Comparison of ENCODE assay signal across 12 mouse cellular contexts in genomic region chr14:118691910-118692309, GRCm38 (mm10). TPM values are rescaled to one million over a fixed set of nuclear protein-coding genes. Genes with fewer than 3 reads are reported as not detected.
DNase-seq lines count a peak whose midpoint lies in the region; ATAC-seq and TF ChIP-seq lines count a peak whose summit lies in the region.
"Had no signal": no experiment of that assay in that cellular context is flagged by ENCODE, and none has a peak within 500 bp of the region (broad histone marks: within the 10 kb centered on the region; RNA-seq: fewer than 3 reads in every experiment).

No protein-coding gene starts in this region.

- H3K36me3 ChIP-seq in stomach, embryonic 16.5 days (ENCODE audit: control insufficient read depth, insufficient read depth, low read length): no peaks in the 10 kb centered on the region
- H3K36me3 ChIP-seq: neural tube, embryonic 13.5 days had no signal

- DNase-seq in gastrocnemius, adult 2 months: no peak
- no peak for DNase-seq in gastrocnemius, postnatal 25 days
- DNase-seq in layer of hippocampus, adult 2 months (ENCODE audit: low spot score in 2 of 2): no peak
- DNase-seq in layer of hippocampus, adult 8-10 months (ENCODE audit: low spot score in 2 of 2): no peak
- no peak for DNase-seq in adrenal gland, postnatal 10 days
- DNase-seq in MN1 (ENCODE audit: low spot score): no peak
- DNase-seq: cerebellum, adult 9-10 months; embryo, embryonic 11 days; lung, embryonic 14.5 days had no signal

- TF ChIP-seq CTCF in gastrocnemius, adult 2 months (IDR thresholded peaks at IDR 0.05): no peak
- TF ChIP-seq CTCF in layer of hippocampus, adult 2 months (conservative IDR thresholded peaks at IDR 0.05): no peak

- H3K27me3 ChIP-seq in stomach, embryonic 16.5 days (ENCODE audit: control insufficient read depth, insufficient read depth, low read length): no peaks in the 10 kb centered on the region
- H3K27me3 ChIP-seq: neural tube, embryonic 13.5 days had no signal

- peak overlapping the region; percentile 47 for H3K4me3 ChIP-seq in gastrocnemius, adult 2 months
- H3K4me3 ChIP-seq in layer of hippocampus, adult 2 months: no peak overlapping the region
- no peak overlapping the region for H3K4me3 ChIP-seq in brown adipose tissue, adult 24 weeks (ENCODE audit: insufficient read depth, low read depth, low read length)
- no peak overlapping the region for H3K4me3 ChIP-seq in stomach, embryonic 16.5 days (replicated peaks; ENCODE audit: low read length)
- H3K4me3 ChIP-seq: neural tube, embryonic 13.5 days had no signal

- H3K4me2 ChIP-seq in stomach, embryonic 16.5 days (ENCODE audit: low read depth, low read length): no peak overlapping the region
- H3K4me2 ChIP-seq: lung, embryonic 14.5 days; neural tube, embryonic 13.5 days had no signal

- no peak for ATAC-seq in stomach, embryonic 16.5 days (ENCODE audit: insufficient read depth, low FRiP score)

- no peaks in the 10 kb centered on the region for H3K9me3 ChIP-seq in stomach, embryonic 16.5 days (replicated peaks; ENCODE audit: control insufficient read depth, low read length)
- H3K9me3 ChIP-seq: neural tube, embryonic 13.5 days had no signal

- 77% methylated on average over 6 of the region's 6 CpGs for WGBS in stomach, embryonic 16.5 days

- peak overlapping the region; percentile 75 for H3K27ac ChIP-seq in gastrocnemius, adult 2 months
- H3K27ac ChIP-seq in layer of hippocampus, adult 2 months: peak overlapping the region; percentile 67; the same call in 1 of the 2 replicates
- H3K27ac ChIP-seq in brown adipose tissue, adult 24 weeks (replicated peaks; ENCODE audit: low read depth, low read length): peak overlapping the region; percentile 53
- 0 out of 2 replicates have a peak overlapping the region, but pooled peaks have one; percentile 1 for H3K27ac ChIP-seq in stomach, embryonic 16.5 days (ENCODE audit: low read length)
- H3K27ac ChIP-seq: neural tube, embryonic 13.5 days had no signal

- intact Hi-C loops in gastrocnemius, adult 2 months (cut with DNase I): no loop called here

- H3K4me1 ChIP-seq in brown adipose tissue, adult 24 weeks (ENCODE audit: control insufficient read depth, insufficient read depth, insufficient read length, low read length): peaks cover 18% of the 10 kb centered on the region
- peaks cover 7% of the 10 kb centered on the region for H3K4me1 ChIP-seq in stomach, embryonic 16.5 days (ENCODE audit: control insufficient read depth, insufficient read depth, low read length)

- no peak overlapping the region for H3K9ac ChIP-seq in stomach, embryonic 16.5 days (ENCODE audit: low read length)
- H3K9ac ChIP-seq: lung, embryonic 14.5 days; neural tube, embryonic 13.5 days had no signal

RNA-seq across cellular contexts. Expression of gene Abcc4, which starts 14.1 kb away (rescaled TPM):
- 10 to 100 TPM; 10.1 to 12.2 TPM for total RNA-seq in gastrocnemius, adult 2 months (2021)
- total RNA-seq in gastrocnemius, postnatal 25 days (2021): 10 to 100 TPM in 1 of 2 experiments, 1 to 10 TPM in 1; 9.0 to 10.7 TPM
- total RNA-seq in layer of hippocampus, adult 2 months (2021): 10 to 100 TPM in 1 of 2 experiments, 1 to 10 TPM in 1; 8.7 to 11.1 TPM
- total RNA-seq in layer of hippocampus, adult 8-10 months (2022): 10 to 100 TPM in 3 of 4 experiments, 1 to 10 TPM in 1; 8.2 to 10.6 (median 10.1) TPM
- 4.1 and 6.8 TPM in 2 replicates for polyA plus RNA-seq in brown adipose tissue, adult 24 weeks (2012; ENCODE audit: insufficient read depth, insufficient read length, missing spikeins)
- 5.2 and 6.1 TPM in 2 replicates for polyA plus RNA-seq in stomach, embryonic 16.5 days (2015; fragmentation: Nextera tagmentation; extraction: Ambion mirVana)
- 1 to 10 TPM; 8.5 to 9.9 TPM for total RNA-seq in adrenal gland, postnatal 10 days (2021)

Comparison
In these comparisons a context has a peak if more than half of its experiments do, and no peak if none do; other contexts are left out.
1. H3K27ac ChIP-seq: peak in every context shown above with its lines; median percentile 75 in gastrocnemius, adult 2 months; 67 in layer of hippocampus, adult 2 months; 53 in brown adipose tissue, adult 24 weeks; 1 in stomach, embryonic 16.5 days.